Mouse (Mus musculus) thymus, adult 2 months (tissue): Measurements from ENCODE around the gene Vmn2r12.
"Not testable (repeated sequence)": the region's sequence is repeated elsewhere in the genome, so short reads cannot be mapped to it uniquely, and the experiment has no call there.

ENCODE experiments used
- CTCF ChIP-seq: fragments of 200-500 bp; IDR thresholded peaks from 2 replicates; pipeline ENCODE4 v1.5.1; 2012; ENCODE audit warnings: mild to moderate bottlenecking, control low read depth, low read length, moderate library complexity, borderline replicate concordance; ENCODE audit not compliant: control insufficient read depth, poor library complexity, insufficient read depth; ENCODE audit errors: extremely low read depth
- POLR2A ChIP-seq: fragments of 200-500 bp; IDR thresholded peaks from 2 replicates; pipeline ENCODE4 v1.6.1; 2012; ENCODE audit warnings: mild to moderate bottlenecking, low read length, control low read depth, moderate library complexity; ENCODE audit not compliant: control insufficient read depth, poor library complexity, insufficient read depth; ENCODE audit errors: extremely low read depth

GRCm38 (mm10) chr5:109096482-109096881 lies 1.3 kb downstream of the Vmn2r12 start:
- TF ChIP-seq POLR2A, CTCF: not testable (repeated sequence)
